ENCODE assay signal across 8 mouse cellular contexts in genomic region chr11:98750351-98751201, GRCm38 (mm10). TPM values are rescaled to one million over a fixed set of nuclear protein-coding genes. Genes with fewer than 3 reads are reported as not detected.
DNase-seq lines count a peak whose midpoint lies in the region; ATAC-seq and TF ChIP-seq lines count a peak whose summit lies in the region.

No protein-coding gene starts in this region.

- peak overlapping the region; percentile 13 for H3K4me3 ChIP-seq in forebrain, embryonic 12.5 days (replicated peaks)
- peak overlapping the region; percentile 11; the same call in 1 of the 2 replicates for H3K4me3 ChIP-seq in hindbrain, embryonic 10.5 days
- no peak overlapping the region for H3K4me3 ChIP-seq in lung, embryonic 15.5 days

- H3K36me3 ChIP-seq in forebrain, embryonic 12.5 days (replicated peaks) = peaks cover 12% of the 10 kb centered on the region
- peaks cover 14% of the 10 kb centered on the region for H3K36me3 ChIP-seq in hindbrain, embryonic 10.5 days
- peaks cover 8% of the 10 kb centered on the region; the same call in 1 of the 2 replicates for H3K36me3 ChIP-seq in lung, embryonic 15.5 days

- peak overlapping the region; percentile 94 for H3K27ac ChIP-seq in forebrain, embryonic 12.5 days
- peak overlapping the region; percentile 74 for H3K27ac ChIP-seq in hindbrain, embryonic 10.5 days
- peak overlapping the region; percentile 93 for H3K27ac ChIP-seq in lung, embryonic 15.5 days

- peak overlapping the region; percentile 42 for H3K9ac ChIP-seq in forebrain, embryonic 12.5 days
- peak overlapping the region; percentile 25; the same call in 1 of the 2 replicates for H3K9ac ChIP-seq in lung, embryonic 15.5 days

- no peaks in the 10 kb centered on the region for H3K9me3 ChIP-seq in forebrain, embryonic 12.5 days
- H3K9me3 ChIP-seq in hindbrain, embryonic 10.5 days = no peaks in the 10 kb centered on the region
- H3K9me3 ChIP-seq in lung, embryonic 15.5 days = no peaks in the 10 kb centered on the region

- DNase-seq in MN1 (ENCODE audit: low spot score) = peak; percentile 85
- peak; percentile 97 for DNase-seq in brain, embryonic 14.5 days (ENCODE audit: low read depth)
- DNase-seq in hindbrain, embryonic 10.5 days (ENCODE audit: low spot score) = no peak
- DNase-seq in layer of hippocampus, adult 9-11 months = peak; percentile 92
- DNase-seq in right cerebral cortex, postnatal 14 days = peak; percentile 89
- DNase-seq in T-cell, adult 2 months (ENCODE audit: low spot score) = no peak

- TF ChIP-seq CTCF in brain, embryonic 14.5 days (IDR thresholded peaks at IDR 0.05; ENCODE audit: borderline replicate concordance, extremely low read depth, insufficient read depth, insufficient read length) = no peak

- peak overlapping the region; percentile 50 for H3K4me2 ChIP-seq in forebrain, embryonic 12.5 days
- H3K4me2 ChIP-seq in lung, embryonic 15.5 days = peak overlapping the region; percentile 49

- TF ChIP-seq POLR2A in brain, embryonic 14.5 days (IDR thresholded peaks at IDR 0.05; ENCODE audit: borderline replicate concordance, extremely low read depth, insufficient read depth, insufficient read length, poor library complexity, severe bottlenecking) = no peak

- peaks cover 87% of the 10 kb centered on the region for H3K4me1 ChIP-seq in forebrain, embryonic 12.5 days
- peaks cover 91% of the 10 kb centered on the region for H3K4me1 ChIP-seq in hindbrain, embryonic 10.5 days (replicated peaks)
- H3K4me1 ChIP-seq in lung, embryonic 15.5 days = peaks cover 93% of the 10 kb centered on the region

- H3K27me3 ChIP-seq in forebrain, embryonic 12.5 days = no peaks in the 10 kb centered on the region
- H3K27me3 ChIP-seq in hindbrain, embryonic 10.5 days (ENCODE audit: insufficient read depth, poor library complexity, severe bottlenecking) = peaks cover 5% of the 10 kb centered on the region; the same call in 1 of the 2 replicates
- H3K27me3 ChIP-seq in lung, embryonic 15.5 days = no peaks in the 10 kb centered on the region

- WGBS in forebrain, embryonic 12.5 days = 34% methylated on average over 17 of the region's 17 CpGs
- WGBS in hindbrain, embryonic 10.5 days = 45% methylated on average over 17 of the region's 17 CpGs
- WGBS in lung, embryonic 15.5 days = 14% methylated on average over 17 of the region's 17 CpGs

- ATAC-seq in forebrain, embryonic 12.5 days (ENCODE audit: low FRiP score) = peak; percentile 36; the same call in 1 of the 2 replicates
- ATAC-seq in lung, embryonic 15.5 days (ENCODE audit: borderline replicate concordance, extremely low read depth, low FRiP score, low TSS enrichment) = peak; percentile 56

RNA-seq across cellular contexts. Expression of gene Thra, which starts 10.1 kb away (rescaled TPM):
- 600 and 616 TPM in 2 replicates for polyA plus RNA-seq in brain, embryonic 14.5 days (2012; rRNA removed)
- polyA plus RNA-seq in forebrain, embryonic 12.5 days (2016; fragmentation: Nextera tagmentation; extraction: Ambion mirVana) = 53.4 and 59.8 TPM in 2 replicates
- 12.8 and 22.2 TPM in 2 replicates for polyA plus RNA-seq in hindbrain, embryonic 10.5 days (2016; fragmentation: Nextera tagmentation; extraction: Ambion mirVana)
- polyA plus RNA-seq in lung, embryonic 15.5 days (2015; fragmentation: Nextera tagmentation; extraction: Ambion mirVana) = 35.6 and 35.8 TPM in 2 replicates

RNA-seq across cellular contexts. Expression of gene Med24, which starts 21.3 kb away (rescaled TPM):
- 134 and 170 TPM in 2 replicates for polyA plus RNA-seq in brain, embryonic 14.5 days (2012; rRNA removed)
- polyA plus RNA-seq in forebrain, embryonic 12.5 days (2016; fragmentation: Nextera tagmentation; extraction: Ambion mirVana) = 88.1 and 95.0 TPM in 2 replicates
- 76.9 and 83.6 TPM in 2 replicates for polyA plus RNA-seq in hindbrain, embryonic 10.5 days (2016; fragmentation: Nextera tagmentation; extraction: Ambion mirVana)
- 51.9 and 53.0 TPM in 2 replicates for polyA plus RNA-seq in lung, embryonic 15.5 days (2015; fragmentation: Nextera tagmentation; extraction: Ambion mirVana)

RNA-seq across cellular contexts. Expression of gene Nr1d1, which starts 24.6 kb away (rescaled TPM):
- polyA plus RNA-seq in brain, embryonic 14.5 days (2012; rRNA removed) = 3.6 and 4.1 TPM in 2 replicates
- polyA plus RNA-seq in forebrain, embryonic 12.5 days (2016; fragmentation: Nextera tagmentation; extraction: Ambion mirVana) = 2.1 and 2.2 TPM in 2 replicates
- polyA plus RNA-seq in hindbrain, embryonic 10.5 days (2016; fragmentation: Nextera tagmentation; extraction: Ambion mirVana) = 1.2 and 1.5 TPM in 2 replicates
- polyA plus RNA-seq in lung, embryonic 15.5 days (2015; fragmentation: Nextera tagmentation; extraction: Ambion mirVana) = 1.0 and 1.5 TPM in 2 replicates

RNA-seq across cellular contexts. Expression of gene Msl1, which starts 44.7 kb away (rescaled TPM):
- polyA plus RNA-seq in brain, embryonic 14.5 days (2012; rRNA removed) = 92.1 and 104 TPM in 2 replicates
- 39.3 and 39.9 TPM in 2 replicates for polyA plus RNA-seq in forebrain, embryonic 12.5 days (2016; fragmentation: Nextera tagmentation; extraction: Ambion mirVana)
- polyA plus RNA-seq in hindbrain, embryonic 10.5 days (2016; fragmentation: Nextera tagmentation; extraction: Ambion mirVana) = 24.4 and 25.2 TPM in 2 replicates
- polyA plus RNA-seq in lung, embryonic 15.5 days (2015; fragmentation: Nextera tagmentation; extraction: Ambion mirVana) = 21.1 and 21.2 TPM in 2 replicates

RNA-seq across cellular contexts. Expression of gene Csf3, which starts 49.5 kb away (rescaled TPM):
- polyA plus RNA-seq in brain, embryonic 14.5 days (2012; rRNA removed) = 0.10 TPM in 1 of 2 replicates, not detected in the other
- 0.14 TPM in 1 of 2 replicates, not detected in the other for polyA plus RNA-seq in forebrain, embryonic 12.5 days (2016; fragmentation: Nextera tagmentation; extraction: Ambion mirVana)
- polyA plus RNA-seq in hindbrain, embryonic 10.5 days (2016; fragmentation: Nextera tagmentation; extraction: Ambion mirVana) = not detected in 2 replicates
- not detected in 2 replicates for polyA plus RNA-seq in lung, embryonic 15.5 days (2015; fragmentation: Nextera tagmentation; extraction: Ambion mirVana)

Comparison
In these comparisons a context has a peak if more than half of its experiments do, and no peak if none do; other contexts are left out.
1. DNase-seq: peak in MN1 (single experiment), brain, embryonic 14.5 days (single experiment), layer of hippocampus, adult 9-11 months (single experiment) and right cerebral cortex, postnatal 14 days (single experiment); none in hindbrain, embryonic 10.5 days (single experiment) and T-cell, adult 2 months (single experiment).
2. Peak in every context shown above with its lines, with median percentiles within 50 percentile points of each other: H3K27ac ChIP-seq.